Mouse (Mus musculus) limb, embryonic 14.5 days (tissue): ENCODE results near the gene Hs6st3. TPM values are rescaled to one million over a fixed set of nuclear protein-coding genes. Genes with fewer than 3 reads are reported as not detected.

Experiments
- ATAC-seq: fragments of 200-750 bp; cut with Nextera tagmentation; 2 replicates; pipeline ENCODE4 v1.8.0; 2017; ENCODE audit warnings: low read depth, moderate number of reproducible peaks, moderate TSS enrichment; ENCODE audit not compliant: low FRiP score
- DNase-seq: peaks from one replicate; pipeline ENCODE4 v3.0.0-alpha.2; 2015; ENCODE audit warnings: low spot score
- H3K27ac ChIP-seq: fragments of 300-500 bp; sonication (generic); replicated peaks from 2 replicates; pipeline ENCODE4 v1.5.1; 2014; ENCODE audit warnings: low read depth, mild to moderate bottlenecking, low read length, moderate library complexity, mixed read lengths
- H3K27me3 ChIP-seq: fragments of 300-500 bp; sonication (generic); 2 replicates; pipeline ENCODE4 v1.6.1; 2014; ENCODE audit warnings: low read length, mixed read lengths; ENCODE audit not compliant: control insufficient read depth, insufficient read depth
- H3K36me3 ChIP-seq: fragments of 300-500 bp; sonication (generic); 2 replicates; pipeline ENCODE4 v1.6.1; 2014; ENCODE audit warnings: mild to moderate bottlenecking, low read length, moderate library complexity, mixed read lengths; ENCODE audit not compliant: control insufficient read depth, insufficient read depth
- H3K4me1 ChIP-seq: fragments of 300-500 bp; sonication (generic); 2 replicates; pipeline ENCODE4 v1.6.1; 2014; ENCODE audit warnings: antibody characterized with exemption, low read length, mixed read lengths; ENCODE audit not compliant: control insufficient read depth, insufficient read depth
- H3K4me2 ChIP-seq: fragments of 300-500 bp; sonication (generic); replicated peaks from 2 replicates; pipeline ENCODE4 v1.6.1; 2014; ENCODE audit warnings: low read depth, mild to moderate bottlenecking, low read length, moderate library complexity; ENCODE audit not compliant: severe bottlenecking
- H3K4me3 ChIP-seq: fragments of 300-500 bp; sonication (generic); replicated peaks from 2 replicates; pipeline ENCODE4 v1.5.1; 2014; ENCODE audit warnings: low read length
- H3K9ac ChIP-seq: fragments of 300-500 bp; sonication (generic); 2 replicates; pipeline ENCODE4 v1.6.1; 2014; ENCODE audit warnings: mild to moderate bottlenecking, low read depth, low read length, moderate library complexity; ENCODE audit not compliant: severe bottlenecking
- H3K9me3 ChIP-seq: fragments of 300-500 bp; sonication (generic); 2 replicates; pipeline ENCODE4 v1.6.1; 2016; ENCODE audit warnings: low read length; ENCODE audit not compliant: control insufficient read depth
- POLR2A ChIP-seq: fragments of 200-500 bp; IDR thresholded peaks from 2 replicates; pipeline ENCODE4 v1.8.0; 2012; ENCODE audit warnings: inconsistent platforms, mild to moderate bottlenecking, moderate library complexity, borderline replicate concordance; ENCODE audit not compliant: insufficient read depth, insufficient read length; ENCODE audit errors: extremely low read depth
- WGBS: fragments of 180-500 bp; shearing (Covaris S2); extraction: QIAGEN DNeasy Blood & Tissue Kit; methylation state at CpG from one replicate; pipeline ENCODE4 v1.1.7; 2014; 5-methylcytosine and 5-hydroxymethylcytosine counted together
- polyA plus RNA-seq, 2 experiments: library from polyadenylated mRNA; depleted of rRNA in 1 of 2; stranded (reverse) in 1 of 2; unstranded in 1 of 2; fragments of >200 nt; fragmentation: Nextera tagmentation in 1 of 2; extraction: Ambion mirVana in 1 of 2; gene quantifications; 2 replicates each; pipeline versions ENCODE4 v1.2.1 to v1.2.3; 2012 to 2014

Gene Hs6st3
- polyA plus RNA-seq, 2 experiments = 0.43 to 0.89 TPM

DNA sequence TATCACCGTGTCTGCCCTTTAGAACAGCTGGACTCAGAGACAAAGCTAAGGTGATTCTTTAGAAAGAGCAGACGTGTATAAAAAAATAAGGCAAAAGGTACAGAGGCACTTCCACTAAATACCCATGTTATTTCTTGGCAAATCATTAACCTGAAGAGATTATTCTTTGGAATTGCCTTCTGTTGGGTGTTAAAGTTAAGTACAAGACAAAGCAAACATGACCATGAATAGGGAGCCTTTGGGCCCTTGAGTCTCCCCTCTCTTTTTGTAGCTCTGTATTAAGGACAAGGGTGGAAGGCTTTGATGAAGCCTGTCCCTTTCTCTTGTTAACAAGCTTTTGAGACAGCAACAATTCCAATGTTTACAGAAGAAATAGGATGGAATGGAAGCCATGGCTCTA lies 241.2 kb downstream of the Hs6st3 start:
- H3K4me1 ChIP-seq = no peaks in the 10 kb centered on the region
- no peak for TF ChIP-seq POLR2A
- no peak overlapping the region for H3K9ac ChIP-seq
- H3K27ac ChIP-seq = no peak overlapping the region
- H3K36me3 ChIP-seq = no peaks in the 10 kb centered on the region
- ATAC-seq (no peak), DNase-seq (no peak)
- no peaks in the 10 kb centered on the region for H3K27me3 ChIP-seq
- H3K4me2 ChIP-seq = no peak overlapping the region
- H3K4me3 ChIP-seq = no peak overlapping the region
- 86% methylated on average over 2 of the region's 2 CpGs for WGBS
- no peaks in the 10 kb centered on the region for H3K9me3 ChIP-seq

DNA sequence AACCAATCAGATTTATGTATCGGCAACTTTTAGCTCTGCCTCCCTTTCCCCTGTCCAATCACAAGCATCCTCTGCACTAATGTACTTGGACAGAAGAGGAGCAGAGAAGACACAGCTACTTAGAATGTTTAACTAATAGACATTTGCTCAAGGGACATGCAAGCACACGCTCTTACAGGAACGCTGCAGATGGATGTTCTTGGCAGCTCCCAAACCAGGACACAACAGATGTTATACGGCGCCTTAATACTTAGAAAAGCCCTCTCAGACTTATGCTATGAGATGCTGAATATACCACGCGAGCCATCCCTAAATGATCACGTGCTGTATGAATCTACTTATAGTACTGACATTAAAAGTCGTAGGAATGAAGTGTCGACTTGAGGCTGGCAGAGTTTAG lies 263.5 kb downstream of the Hs6st3 start:
- DNase-seq = no peak
- no peak for ATAC-seq
- Histone ChIP-seq H3K4me3 (no peak overlapping the region), H3K27ac (no peak overlapping the region), H3K27me3 (no peaks in the 10 kb centered on the region), H3K36me3 (no peaks in the 10 kb centered on the region), H3K4me2 (no peak overlapping the region), H3K9me3 (no peaks in the 10 kb centered on the region), H3K4me1 (no peaks in the 10 kb centered on the region), H3K9ac (no peak overlapping the region)
- no peak for TF ChIP-seq POLR2A
- WGBS = 85% methylated on average over 10 of the region's 10 CpGs

DNA sequence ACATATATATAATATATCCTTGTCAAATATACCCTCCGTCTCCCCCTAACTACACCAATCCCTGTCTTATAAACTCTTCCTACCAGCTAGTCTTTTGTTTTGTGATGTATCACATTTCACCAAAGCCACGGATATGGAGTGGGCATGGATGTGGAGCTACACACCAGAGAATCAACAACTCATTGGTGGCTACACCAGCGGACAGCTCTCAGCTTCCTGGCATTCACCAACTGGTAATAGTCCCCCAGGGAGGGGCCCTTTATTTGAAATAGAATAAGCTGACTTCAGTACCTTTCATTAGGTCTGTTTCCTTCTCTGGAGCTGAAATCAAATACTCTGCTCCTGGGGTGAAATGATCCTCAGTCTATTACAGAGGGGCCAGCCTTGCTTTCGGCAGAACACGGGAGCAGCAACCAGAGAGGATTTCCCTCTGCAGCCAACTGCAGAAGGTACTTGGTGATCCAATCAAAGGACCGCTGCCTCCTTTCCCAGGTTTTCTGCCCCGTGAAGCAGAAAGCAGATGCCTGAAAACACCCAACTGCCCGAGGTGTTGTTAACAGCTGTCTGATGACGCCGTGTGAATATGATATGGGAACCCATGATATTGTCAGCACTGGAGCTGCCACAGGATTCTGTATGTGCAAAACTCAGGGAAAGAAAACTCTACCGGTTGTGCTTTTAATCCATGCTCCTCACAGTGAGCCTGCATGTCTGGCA lies 271.4 kb downstream of the Hs6st3 start:
- whole genome bisulfite sequencing = 48% methylated on average over 11 of the region's 11 CpGs

DNA sequence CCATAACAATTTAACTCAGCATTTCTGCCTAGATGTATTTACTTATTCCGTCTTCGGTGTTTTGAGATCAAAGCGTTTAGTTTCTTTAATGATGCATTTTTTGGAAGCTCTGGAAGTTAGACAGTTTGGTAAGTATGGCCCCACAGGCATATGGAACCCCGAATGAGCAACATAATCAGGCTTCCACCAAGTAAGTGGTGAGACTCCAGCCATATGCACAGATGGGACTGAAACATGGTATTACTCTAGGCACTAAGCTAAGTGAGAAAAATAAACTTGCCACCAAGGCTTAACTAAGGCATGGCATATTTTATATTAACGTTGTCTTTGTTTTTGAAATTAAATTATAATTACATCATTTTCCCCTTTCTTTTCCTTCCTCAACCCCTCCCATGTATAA lies 284.8 kb downstream of the Hs6st3 start:
- Histone ChIP-seq H3K27ac (no peak overlapping the region), H3K36me3 (no peaks in the 10 kb centered on the region), H3K4me3 (no peak overlapping the region), H3K4me1 (no peaks in the 10 kb centered on the region), H3K9ac (no peak overlapping the region), H3K27me3 (no peaks in the 10 kb centered on the region), H3K4me2 (no peak overlapping the region), H3K9me3 (no peaks in the 10 kb centered on the region)
- DNase-seq = no peak
- 85% methylated on average over 5 of the region's 5 CpGs for WGBS
- ATAC-seq = no peak
- no peak for TF ChIP-seq POLR2A

More for the DNA sequence above, 271.4 kb downstream of the Hs6st3 start:
- no peak overlapping the region for H3K4me3 ChIP-seq
- H3K27me3 ChIP-seq = no peaks in the 10 kb centered on the region
- no peak overlapping the region for H3K27ac ChIP-seq
- H3K4me2 ChIP-seq = peak overlapping the region; percentile 18; the same call in 1 of the 2 replicates
- H3K36me3 ChIP-seq = no peaks in the 10 kb centered on the region
- no peak for TF ChIP-seq POLR2A
- H3K9ac ChIP-seq = no peak overlapping the region
- H3K9me3 ChIP-seq = no peaks in the 10 kb centered on the region
- ATAC-seq = peak; percentile 57; the same call in 1 of the 2 replicates
- H3K4me1 ChIP-seq = peaks cover 3% of the 10 kb centered on the region; the same call in 1 of the 2 replicates
- DNase-seq = peak; percentile 8

DNA sequence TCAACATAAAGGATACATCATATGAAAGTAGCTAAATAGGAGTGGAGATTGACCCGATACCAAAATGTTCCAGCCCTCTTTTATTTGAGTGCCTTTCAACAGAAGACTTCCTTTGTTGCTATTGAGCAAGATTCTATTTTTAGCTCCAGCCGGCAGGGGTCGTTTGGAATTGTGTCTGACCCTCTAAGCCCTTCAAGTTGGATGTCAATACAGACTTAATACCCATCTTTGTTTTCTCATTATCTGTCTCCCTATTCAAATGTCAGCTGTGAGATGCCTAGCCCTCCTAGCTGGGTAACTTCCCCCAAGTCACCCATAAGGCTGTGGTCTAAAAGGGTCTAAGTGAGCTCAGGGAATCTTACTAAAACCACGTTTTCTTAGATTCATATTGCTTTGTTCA lies 312.3 kb downstream of the Hs6st3 start:
- Histone ChIP-seq H3K4me2 (no peak overlapping the region), H3K27ac (no peak overlapping the region), H3K4me1 (no peaks in the 10 kb centered on the region), H3K9me3 (no peaks in the 10 kb centered on the region), H3K9ac (no peak overlapping the region), H3K27me3 (no peaks in the 10 kb centered on the region), H3K4me3 (no peak overlapping the region), H3K36me3 (no peaks in the 10 kb centered on the region)
- no peak for TF ChIP-seq POLR2A
- ATAC-seq (no peak), DNase-seq (no peak)
- WGBS = 55% methylated on average over 4 of the region's 4 CpGs
